Mouse (Mus musculus) E14TG2a.4 (cell line): ENCODE measurements around the gene Dnal1.

Experiments
- H3K27me3 ChIP-seq: 2 replicates; pipeline ENCODE4 v1.6.1; 2014; ENCODE audit warnings: low read length, control low read depth; ENCODE audit not compliant: insufficient read depth
- H3K36me3 ChIP-seq: 2 replicates; pipeline ENCODE4 v1.6.1; 2014; ENCODE audit warnings: low read length, control low read depth; ENCODE audit not compliant: insufficient read depth
- H3K4me1 ChIP-seq: replicated peaks from 2 replicates; pipeline ENCODE4 v1.6.1; 2014; ENCODE audit warnings: low read depth, low read length, control low read depth
- H3K4me3 ChIP-seq: replicated peaks from 2 replicates; pipeline ENCODE4 v1.5.1; 2014; ENCODE audit warnings: mild to moderate bottlenecking, low read length
- H3K9me3 ChIP-seq: 2 replicates; pipeline ENCODE4 v1.6.1; 2014; ENCODE audit warnings: low read length, control low read depth
- CTCF ChIP-seq: conservative IDR thresholded peaks from 2 replicates; pipeline ENCODE4 v1.5.1; 2014; ENCODE audit warnings: low read length
- NANOG ChIP-seq: IDR thresholded peaks from 2 replicates; pipeline ENCODE4 v1.6.1; 2014; ENCODE audit warnings: borderline replicate concordance, low read length, mixed read lengths
- POU5F1 ChIP-seq: IDR thresholded peaks from 2 replicates; pipeline ENCODE4 v1.6.1; 2014; ENCODE audit warnings: low read length, borderline replicate concordance

The Dnal1 gene

GRCm38 (mm10) chr12:84165631-84166373 lies 51.6 kb downstream of the Dnal1 start:
- Histone ChIP-seq H3K36me3 (peaks cover 69% of the 10 kb centered on the region), H3K4me1 (peaks cover 82% of the 10 kb centered on the region), H3K4me3 (no peak overlapping the region), H3K9me3 (no peaks in the 10 kb centered on the region), H3K27me3 (no peaks in the 10 kb centered on the region)
- TF ChIP-seq CTCF, result no peak
- TF ChIP-seq POU5F1, result no peak
- no peak for TF ChIP-seq NANOG

GRCm38 (mm10) chr12:84170610-84171009 lies 56.4 kb downstream of the Dnal1 start:
- TF ChIP-seq NANOG (no peak), POU5F1 (no peak), CTCF (no peak)
- Histone ChIP-seq H3K9me3 (no peaks in the 10 kb centered on the region), H3K27me3 (no peaks in the 10 kb centered on the region), H3K4me1 (peaks cover 81% of the 10 kb centered on the region), H3K36me3 (peaks cover 75% of the 10 kb centered on the region), H3K4me3 (no peak overlapping the region)

DNA sequence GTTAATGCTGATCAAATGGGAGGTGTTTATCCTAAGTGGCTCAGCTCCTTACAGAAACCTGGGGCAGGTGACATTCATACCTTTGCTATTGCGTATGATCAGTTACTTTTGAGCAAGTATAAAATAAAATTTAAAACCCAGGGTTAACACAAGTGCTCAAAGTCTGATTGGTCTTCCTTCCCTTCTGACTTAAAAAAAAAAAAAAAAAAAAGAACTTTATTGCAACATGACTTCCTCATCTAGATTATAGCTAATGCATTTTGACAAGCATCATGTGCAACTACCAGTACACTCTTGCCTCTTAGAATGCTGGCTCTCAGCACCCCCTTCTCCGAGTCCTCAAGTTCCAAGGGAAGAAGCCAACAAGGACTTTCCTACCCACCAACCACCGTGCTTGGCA lies 58.0 kb downstream of the Dnal1 start:
- H3K4me1 ChIP-seq, result peaks cover 81% of the 10 kb centered on the region
- H3K36me3 ChIP-seq, result peaks cover 63% of the 10 kb centered on the region
- H3K9me3 ChIP-seq, result no peaks in the 10 kb centered on the region
- TF ChIP-seq NANOG (no peak), POU5F1 (no peak)
- H3K27me3 ChIP-seq, result no peaks in the 10 kb centered on the region
- H3K4me3 ChIP-seq, result peak overlapping the region; percentile 80; the same call in 1 of the 2 replicates

DNA sequence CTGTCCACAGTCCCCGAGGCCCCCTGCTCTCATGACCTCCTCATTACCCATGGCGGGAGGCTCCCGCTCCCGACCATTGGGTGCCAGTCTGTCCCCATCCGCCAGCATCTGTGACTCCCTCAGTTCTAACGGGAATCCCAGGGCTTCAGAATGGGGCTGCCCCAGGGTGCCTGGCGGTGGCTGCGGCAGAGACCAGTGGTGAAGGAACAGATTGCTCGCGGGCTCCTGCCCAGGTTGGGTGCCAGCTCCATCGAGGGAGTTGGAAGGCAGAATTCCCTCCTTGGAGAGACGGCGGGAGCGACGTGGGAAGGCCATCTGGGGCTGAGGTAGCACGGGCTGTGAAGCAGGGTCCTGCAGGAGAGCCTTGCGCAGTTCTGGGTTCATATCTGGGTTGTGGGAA lies 58.7 kb downstream of the Dnal1 start:
- no peaks in the 10 kb centered on the region for H3K27me3 ChIP-seq
- peaks cover 81% of the 10 kb centered on the region for H3K4me1 ChIP-seq
- TF ChIP-seq POU5F1, result no peak
- peaks cover 66% of the 10 kb centered on the region for H3K36me3 ChIP-seq
- peak overlapping the region; percentile 80 for H3K4me3 ChIP-seq
- H3K9me3 ChIP-seq, result no peaks in the 10 kb centered on the region

DNA sequence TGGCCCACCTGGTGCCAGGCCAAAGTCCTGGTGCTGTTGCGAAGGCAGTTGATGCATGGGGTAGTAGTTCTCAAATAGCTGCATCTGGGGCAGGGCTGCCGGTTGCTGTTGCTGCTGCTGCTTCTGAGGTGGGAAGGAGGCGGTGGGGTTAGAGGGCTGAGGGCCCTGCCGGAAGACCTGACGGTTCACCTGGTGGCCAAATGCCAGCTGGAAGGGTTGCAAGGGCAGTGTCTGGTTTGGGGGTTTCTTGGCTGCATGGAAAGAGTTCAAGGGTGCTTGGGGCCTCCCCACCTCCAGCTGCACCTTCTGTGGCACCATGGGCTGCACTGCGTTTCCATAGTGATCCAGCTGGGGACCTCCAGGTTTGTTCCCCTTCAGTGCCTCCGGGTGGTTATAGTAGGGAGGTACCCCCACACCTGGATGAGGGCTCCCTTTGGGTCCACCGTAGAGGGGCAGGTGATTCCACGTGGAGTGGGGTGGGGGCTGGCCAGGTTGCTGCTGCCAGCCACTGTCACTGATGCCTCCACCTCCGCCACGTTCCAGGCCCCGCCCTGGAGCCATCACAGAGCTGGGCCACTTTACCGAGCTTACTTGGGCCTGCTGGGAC lies 59.2 kb downstream of the Dnal1 start:
- Histone ChIP-seq H3K27me3 (no peaks in the 10 kb centered on the region), H3K9me3 (no peaks in the 10 kb centered on the region), H3K4me1 (peaks cover 83% of the 10 kb centered on the region), H3K36me3 (peaks cover 64% of the 10 kb centered on the region), H3K4me3 (peak overlapping the region; percentile 80)
- TF ChIP-seq CTCF, result no peak
- TF ChIP-seq NANOG, result no peak
- TF ChIP-seq POU5F1, result no peak

- Histone ChIP-seq H3K9me3 (no peaks in the 10 kb centered on the region), H3K36me3 (peaks cover 58% of the 10 kb centered on the region), H3K4me1 (peaks cover 88% of the 10 kb centered on the region), H3K4me3 (peak overlapping the region; percentile 80), H3K27me3 (no peaks in the 10 kb centered on the region)
- no peak for TF ChIP-seq NANOG
- no peak for TF ChIP-seq CTCF
- TF ChIP-seq POU5F1, result no peak
Observed at GRCm38 (mm10) chr12:84174190-84174811, 60.1 kb downstream of the Dnal1 start.

GRCm38 (mm10) chr12:84174871-84175270 lies 60.7 kb downstream of the Dnal1 start:
- peaks cover 53% of the 10 kb centered on the region for H3K36me3 ChIP-seq
- H3K9me3 ChIP-seq, result no peaks in the 10 kb centered on the region
- no peak for TF ChIP-seq POU5F1
- TF ChIP-seq NANOG, result no peak
- TF ChIP-seq CTCF, result no peak
- peaks cover 93% of the 10 kb centered on the region for H3K4me1 ChIP-seq
- H3K27me3 ChIP-seq, result no peaks in the 10 kb centered on the region
- H3K4me3 ChIP-seq, result peak overlapping the region; percentile 80

DNA sequence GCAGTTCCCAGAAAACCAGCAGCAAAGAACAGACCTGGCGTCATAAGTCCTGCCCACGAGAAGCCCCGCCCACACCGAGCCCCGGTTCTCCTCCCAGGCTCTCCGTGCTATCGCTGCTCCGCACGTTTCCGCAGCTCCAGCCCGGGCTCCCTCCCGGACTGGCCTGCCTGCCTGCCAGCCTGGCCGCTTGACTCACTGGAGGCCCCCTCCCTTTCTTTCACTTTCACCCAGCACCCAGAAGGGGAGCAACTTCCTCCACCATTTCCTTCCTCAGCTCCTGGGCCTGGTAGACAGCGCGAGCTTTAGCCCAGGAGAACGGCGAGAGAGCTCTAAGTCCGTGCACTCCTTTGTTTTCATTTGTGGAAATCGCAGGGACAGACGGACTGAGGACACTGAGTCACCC lies 61.5 kb downstream of the Dnal1 start:
- peaks cover 50% of the 10 kb centered on the region for H3K36me3 ChIP-seq
- H3K4me3 ChIP-seq, result peak overlapping the region; percentile 80
- TF ChIP-seq POU5F1, result no peak
- TF ChIP-seq NANOG, result no peak
- no peak for TF ChIP-seq CTCF
- H3K4me1 ChIP-seq, result peaks cover 97% of the 10 kb centered on the region
- no peaks in the 10 kb centered on the region for H3K27me3 ChIP-seq
- H3K9me3 ChIP-seq, result no peaks in the 10 kb centered on the region
